Mouse (Mus musculus): Measurements from ENCODE around the gene Rabac1.

DNA sequence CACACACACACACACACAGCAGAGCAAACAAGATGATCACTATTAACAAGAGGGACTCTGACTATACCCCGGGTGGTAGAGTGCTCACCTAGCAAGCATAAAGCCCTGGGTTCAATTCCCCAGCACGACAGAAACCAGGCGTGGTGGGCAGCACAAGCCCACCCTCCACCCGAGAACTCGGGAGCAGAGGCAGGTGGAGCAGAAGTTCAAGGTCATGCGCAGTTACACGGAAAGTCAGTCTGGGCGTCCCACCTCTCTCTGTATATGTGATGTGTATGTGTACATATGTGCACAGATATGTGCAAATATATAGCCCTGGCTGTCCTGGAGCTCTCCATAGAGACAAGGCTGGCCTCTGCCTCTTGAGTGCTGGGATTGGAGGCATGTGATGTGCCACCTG is 4.6 kb downstream of the Rabac1 start:
- TF ChIP-seq CTCF (IDR thresholded peaks at IDR 0.05; ENCODE audit: low read depth, low read length): no peak
- TF ChIP-seq GATA1 (IDR thresholded peaks at IDR 0.05; ENCODE audit: borderline replicate concordance, low read length): no peak
- no peak for TF ChIP-seq POLR2AphosphoS5 (IDR thresholded peaks at IDR 0.05; ENCODE audit: insufficient replicate concordance, low read depth, low read length)
- no peak for TF ChIP-seq TAL1 (conservative IDR thresholded peaks at IDR 0.05; ENCODE audit: low read depth, low read length)
- no peak for TF ChIP-seq GATA2 (IDR thresholded peaks at IDR 0.05; ENCODE audit: borderline replicate concordance, low read depth, low read length)
